8 mouse cellular contexts compared by ENCODE assay signal in the genomic region with DNA sequence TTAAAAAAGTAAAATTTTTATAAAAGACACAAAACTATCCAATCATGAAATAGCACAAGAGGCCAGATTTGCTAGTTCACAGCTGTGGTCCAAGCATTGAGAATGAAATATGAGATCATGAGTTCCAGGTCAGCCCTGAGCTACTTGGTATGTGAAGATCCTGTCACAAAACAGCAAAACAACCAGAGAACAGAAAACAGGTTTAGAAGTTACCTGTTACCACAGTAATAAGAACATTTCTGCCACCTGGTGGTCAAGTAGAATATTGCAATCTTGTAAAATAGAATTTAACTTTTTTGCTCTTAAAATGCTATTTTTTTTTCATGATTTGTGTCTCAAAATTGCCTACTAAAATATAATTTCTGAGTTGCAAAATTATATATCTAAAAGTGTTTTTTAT.
DNase-seq lines count a peak whose midpoint lies in the region; ATAC-seq and TF ChIP-seq lines count a peak whose summit lies in the region.

No protein-coding gene starts in this region.

- TF ChIP-seq EP300 in heart, postnatal 0 days (IDR thresholded peaks at IDR 0.05; ENCODE audit: low read depth) = no peak

- no peak for ATAC-seq in heart, postnatal 0 days (ENCODE audit: insufficient read depth, low read depth)
- no peak for ATAC-seq in heart, embryonic 12.5 days (ENCODE audit: insufficient number of reproducible peaks, low FRiP score)
- ATAC-seq in forebrain, embryonic 16.5 days = peak; percentile 59
- no peak; the same call in 1 of the 2 replicates for ATAC-seq in granulocyte monocyte progenitor cell, adult 5-6 weeks (replicated peaks; ENCODE audit: poor library complexity, severe bottlenecking)

- H3K4me1 ChIP-seq in heart, postnatal 0 days (ENCODE audit: control insufficient read depth, insufficient read depth) = no peaks in the 10 kb centered on the region
- no peaks in the 10 kb centered on the region for H3K4me1 ChIP-seq in heart, embryonic 12.5 days (replicated peaks)
- no peaks in the 10 kb centered on the region for H3K4me1 ChIP-seq in thymus, adult 2 months (replicated peaks; ENCODE audit: control insufficient read depth, insufficient read depth, low read length)
- no peaks in the 10 kb centered on the region for H3K4me1 ChIP-seq in forebrain, embryonic 16.5 days (replicated peaks; ENCODE audit: control insufficient read depth, insufficient read depth, low read length)

- H3K27ac ChIP-seq in heart, postnatal 0 days (ENCODE audit: low read depth) = no peak overlapping the region
- H3K27ac ChIP-seq in heart, embryonic 12.5 days (ENCODE audit: poor library complexity, severe bottlenecking) = no peak overlapping the region
- no peak overlapping the region for H3K27ac ChIP-seq in thymus, adult 2 months (ENCODE audit: control insufficient read depth, insufficient read depth, low read length)
- no peak overlapping the region for H3K27ac ChIP-seq in forebrain, embryonic 16.5 days (ENCODE audit: low read length)

- H3K9ac ChIP-seq in heart, postnatal 0 days (replicated peaks; ENCODE audit: low read depth, low read length) = no peak overlapping the region
- no peak overlapping the region for H3K9ac ChIP-seq in heart, embryonic 12.5 days
- no peak overlapping the region for H3K9ac ChIP-seq in forebrain, embryonic 16.5 days (replicated peaks; ENCODE audit: low read depth, low read length)

- H3K36me3 ChIP-seq in heart, postnatal 0 days (replicated peaks; ENCODE audit: control insufficient read depth, insufficient read depth, low read length) = no peaks in the 10 kb centered on the region
- no peaks in the 10 kb centered on the region for H3K36me3 ChIP-seq in heart, embryonic 12.5 days
- no peaks in the 10 kb centered on the region for H3K36me3 ChIP-seq in thymus, adult 2 months (ENCODE audit: control insufficient read depth, insufficient read depth, low read length)
- no peaks in the 10 kb centered on the region for H3K36me3 ChIP-seq in forebrain, embryonic 16.5 days (ENCODE audit: control insufficient read depth, insufficient read depth)

- H3K27me3 ChIP-seq in heart, postnatal 0 days (ENCODE audit: control insufficient read depth, insufficient read depth, low read length) = no peaks in the 10 kb centered on the region
- no peaks in the 10 kb centered on the region for H3K27me3 ChIP-seq in heart, embryonic 12.5 days (replicated peaks)
- H3K27me3 ChIP-seq in thymus, adult 2 months (ENCODE audit: control insufficient read depth, insufficient read depth, low read length) = no peaks in the 10 kb centered on the region
- no peaks in the 10 kb centered on the region for H3K27me3 ChIP-seq in forebrain, embryonic 16.5 days (replicated peaks; ENCODE audit: control insufficient read depth, insufficient read depth, low read length)

- DNase-seq in heart, postnatal 0 days (ENCODE audit: low spot score) = no peak
- peak; percentile 43 for DNase-seq in thymus, postnatal 0 days (ENCODE audit: low spot score)
- DNase-seq in thymus, adult 2 months = no peak
- DNase-seq in gastrocnemius, postnatal 4 days (ENCODE audit: low spot score in 2 of 2) = no peak
- no peak for DNase-seq in cerebellum, adult 11-12 months

- TF ChIP-seq POLR2A in thymus, adult 2 months (IDR thresholded peaks at IDR 0.05; ENCODE audit: control insufficient read depth, extremely low read depth, insufficient read depth, low read length, poor library complexity) = no peak

- peak; percentile 54 for TF ChIP-seq CTCF in heart, postnatal 0 days (IDR thresholded peaks at IDR 0.05; ENCODE audit: low read depth)
- no peak for TF ChIP-seq CTCF in thymus, adult 2 months (IDR thresholded peaks at IDR 0.05; ENCODE audit: borderline replicate concordance, control insufficient read depth, extremely low read depth, insufficient read depth, low read length, poor library complexity)

- H3K9me3 ChIP-seq in heart, postnatal 0 days (replicated peaks; ENCODE audit: control insufficient read depth, low read length) = no peaks in the 10 kb centered on the region
- H3K9me3 ChIP-seq in heart, embryonic 12.5 days (replicated peaks) = no peaks in the 10 kb centered on the region
- H3K9me3 ChIP-seq in forebrain, embryonic 16.5 days (ENCODE audit: control insufficient read depth, low read length) = no peaks in the 10 kb centered on the region

- H3K4me3 ChIP-seq in heart, postnatal 0 days (ENCODE audit: low read depth, low read length) = no peak overlapping the region
- H3K4me3 ChIP-seq in heart, embryonic 12.5 days = no peak overlapping the region
- no peak overlapping the region for H3K4me3 ChIP-seq in thymus, adult 2 months (ENCODE audit: control insufficient read depth, insufficient read depth, low read length)
- H3K4me3 ChIP-seq in forebrain, embryonic 16.5 days (replicated peaks; ENCODE audit: low read length) = no peak overlapping the region

- H3K4me2 ChIP-seq in heart, postnatal 0 days (ENCODE audit: low read depth, low read length) = no peak overlapping the region
- H3K4me2 ChIP-seq in heart, embryonic 12.5 days = no peak overlapping the region
- H3K4me2 ChIP-seq in forebrain, embryonic 16.5 days (ENCODE audit: low read length) = no peak overlapping the region
